23 mouse cellular contexts compared by ENCODE assay signal in the genomic region with DNA sequence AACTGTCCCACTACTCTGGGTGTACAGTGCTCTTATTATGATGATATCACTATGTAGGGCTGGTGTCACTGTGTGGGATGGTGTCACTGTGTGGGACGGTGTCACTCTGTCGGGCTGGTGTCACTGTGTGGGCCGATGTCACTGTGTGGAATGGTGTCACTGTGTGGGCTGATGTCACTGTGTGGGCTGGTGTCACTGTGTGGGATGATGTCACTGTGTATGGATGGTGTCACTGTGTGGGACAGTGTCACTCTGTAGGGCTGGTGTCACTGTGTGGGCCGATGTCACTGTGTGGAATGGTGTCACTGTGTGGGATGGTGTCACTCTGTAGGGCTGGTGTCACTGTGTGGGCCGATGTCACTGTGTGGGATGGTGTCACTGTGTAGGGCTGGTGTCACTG. TPM values are rescaled to one million over a fixed set of nuclear protein-coding genes. Genes with fewer than 3 reads are reported as not detected.
A peak's percentile ranks its signal among the peaks of the same experiment; 100 is the strongest.
DNase-seq lines count a peak whose midpoint lies in the region; ATAC-seq and TF ChIP-seq lines count a peak whose summit lies in the region.
"Had no signal": no experiment of that assay in that cellular context is flagged by ENCODE, and none has a peak within 500 bp of the region (broad histone marks: within the 10 kb centered on the region; RNA-seq: fewer than 3 reads in every experiment).

No protein-coding gene starts in this region.

- no peaks in the 10 kb centered on the region for H3K27me3 ChIP-seq in testis, adult 2 months (ENCODE audit: control insufficient read depth, insufficient read depth, low read length)
- no peaks in the 10 kb centered on the region for H3K27me3 ChIP-seq in cerebellum, adult 2 months (ENCODE audit: control insufficient read depth, insufficient read depth, low read length)
- H3K27me3 ChIP-seq: embryonic facial prominence, embryonic 13.5 days; embryonic facial prominence, embryonic 15.5 days; forebrain, embryonic 12.5 days; Patski had no signal

- H3K4me1 ChIP-seq in testis, adult 2 months (ENCODE audit: control insufficient read depth, insufficient read depth, low read length): no peaks in the 10 kb centered on the region
- no peaks in the 10 kb centered on the region for H3K4me1 ChIP-seq in cerebellum, adult 2 months (ENCODE audit: control insufficient read depth, insufficient read depth, low read length)
- H3K4me1 ChIP-seq: embryonic facial prominence, embryonic 13.5 days; embryonic facial prominence, embryonic 15.5 days; forebrain, embryonic 10.5 days; forebrain, embryonic 12.5 days had no signal

- 93% methylated on average over 5 of the region's 5 CpGs for WGBS in cerebellum, adult 2 months

- no peak overlapping the region for H3K4me3 ChIP-seq in testis, adult 2 months (ENCODE audit: control insufficient read depth, low read depth, low read length)
- H3K4me3 ChIP-seq in cerebellum, adult 2 months (replicated peaks; ENCODE audit: insufficient read depth, low read depth, low read length): no peak overlapping the region
- H3K4me3 ChIP-seq: embryonic facial prominence, embryonic 13.5 days; embryonic facial prominence, embryonic 15.5 days; forebrain, embryonic 10.5 days; forebrain, embryonic 12.5 days had no signal

- H3K27ac ChIP-seq in testis, adult 2 months (ENCODE audit: control insufficient read depth, insufficient read depth, low read depth, low read length): peak overlapping the region; percentile 18; the same call in 1 of the 2 replicates
- H3K27ac ChIP-seq in cerebellum, adult 2 months (ENCODE audit: insufficient read depth, low read length): no peak overlapping the region
- H3K27ac ChIP-seq: embryonic facial prominence, embryonic 13.5 days; embryonic facial prominence, embryonic 15.5 days; forebrain, embryonic 10.5 days; forebrain, embryonic 12.5 days had no signal

- peak; percentile 70 for ATAC-seq in erythroblast, adult 5-6 weeks (replicated peaks; ENCODE audit: low FRiP score, poor library complexity, severe bottlenecking)
- 0 out of 2 replicates have a peak, but pooled peaks have one; percentile 22 for ATAC-seq in megakaryocyte-erythroid progenitor cell, adult 5-6 weeks (replicated peaks; ENCODE audit: low FRiP score, low TSS enrichment, poor library complexity, severe bottlenecking)
- ATAC-seq: activated CD4-positive, CD25-positive, alpha-beta regulatory T cell, adult 4 months; forebrain, embryonic 14.5 days; forebrain, embryonic 16.5 days; Patski had no signal

- no peak for DNase-seq in testis, postnatal 10 days (ENCODE audit: low spot score)
- DNase-seq in left cerebral cortex, postnatal 25 days (ENCODE audit: low spot score in 2 of 2): no peak
- no peak for DNase-seq in cerebellum, adult 2 months
- DNase-seq: adrenal gland, adult 8-10 months; adrenal gland, postnatal 14 days; adrenal gland, postnatal 36 days; cerebellum, adult 11-12 months; cerebellum, adult 8-10 months; cerebellum, adult 9-11 months; cerebellum, postnatal 14 days; cerebellum, postnatal 36 days; embryo, embryonic 11 days had no signal

- no peak for TF ChIP-seq CTCF in testis, adult 2 months (IDR thresholded peaks at IDR 0.05; ENCODE audit: control insufficient read depth, insufficient read depth, insufficient replicate concordance, low read depth, low read length)
- TF ChIP-seq CTCF in cerebellum, adult 2 months (IDR thresholded peaks at IDR 0.05; ENCODE audit: borderline replicate concordance, insufficient read depth, low read depth, low read length): no peak

- no peaks in the 10 kb centered on the region for H3K36me3 ChIP-seq in testis, adult 2 months (ENCODE audit: control insufficient read depth, insufficient read depth, low read length)
- H3K36me3 ChIP-seq: embryonic facial prominence, embryonic 15.5 days; forebrain, embryonic 12.5 days had no signal

- TF ChIP-seq POLR2A in testis, adult 2 months (IDR thresholded peaks at IDR 0.05; ENCODE audit: control insufficient read depth, low read depth, low read length): no peak
- TF ChIP-seq POLR2A in cerebellum, adult 2 months (IDR thresholded peaks at IDR 0.05; ENCODE audit: borderline replicate concordance, insufficient read depth, low read length): no peak

- intact Hi-C loops in left cerebral cortex, postnatal 25 days (cut with DNase I): no loop called here

RNA-seq across cellular contexts. Expression of a gene that starts 10.5 kb away (rescaled TPM):
- 76.5 and 86.7 TPM in 2 replicates for polyA plus RNA-seq in testis, adult 2 months (2012; rRNA removed)
- 59.8 and 66.9 TPM in 2 replicates for total RNA-seq in erythroblast, adult 5-6 weeks (2015; ENCODE audit: low replicate concordance)
- total RNA-seq in erythroblast, adult 5-6 weeks (2017; ENCODE audit: low replicate concordance): 68.3 and 88.4 TPM in 2 replicates
- 150 and 174 TPM in 2 replicates for total RNA-seq in megakaryocyte-erythroid progenitor cell, adult 5-6 weeks (2014; fragmentation: Nextera tagmentation)
- total RNA-seq in megakaryocyte-erythroid progenitor cell, adult 5-6 weeks (2017): 236 and 255 TPM in 2 replicates
- 100 to 1,000 TPM; 437 to 460 TPM for total RNA-seq in left cerebral cortex, postnatal 25 days (2021)
- 323 and 355 TPM in 2 replicates for polyA plus RNA-seq in cerebellum, adult 2 months (2012; rRNA removed)

RNA-seq across cellular contexts. Expression of a gene that starts 37.6 kb away (rescaled TPM):
- polyA plus RNA-seq in testis, adult 2 months (2012; rRNA removed): 22.6 and 22.9 TPM in 2 replicates
- 2.3 TPM in 2 replicates for total RNA-seq in erythroblast, adult 5-6 weeks (2015; ENCODE audit: low replicate concordance)
- 8.3 and 10.0 TPM in 2 replicates for total RNA-seq in erythroblast, adult 5-6 weeks (2017; ENCODE audit: low replicate concordance)
- 10.4 and 15.1 TPM in 2 replicates for total RNA-seq in megakaryocyte-erythroid progenitor cell, adult 5-6 weeks (2014; fragmentation: Nextera tagmentation)
- total RNA-seq in megakaryocyte-erythroid progenitor cell, adult 5-6 weeks (2017): 23.2 and 24.4 TPM in 2 replicates
- 10 to 100 TPM; 16.0 to 21.3 TPM for total RNA-seq in left cerebral cortex, postnatal 25 days (2021)
- polyA plus RNA-seq in cerebellum, adult 2 months (2012; rRNA removed): 27.0 and 27.7 TPM in 2 replicates

RNA-seq across cellular contexts. Expression of a gene that starts 44.4 kb away (rescaled TPM):
- polyA plus RNA-seq in testis, adult 2 months (2012; rRNA removed): 181 and 185 TPM in 2 replicates
- total RNA-seq in erythroblast, adult 5-6 weeks (2015; ENCODE audit: low replicate concordance): 5.2 and 12.3 TPM in 2 replicates
- total RNA-seq in erythroblast, adult 5-6 weeks (2017; ENCODE audit: low replicate concordance): 3.1 and 3.7 TPM in 2 replicates
- 17.0 and 17.2 TPM in 2 replicates for total RNA-seq in megakaryocyte-erythroid progenitor cell, adult 5-6 weeks (2014; fragmentation: Nextera tagmentation)
- total RNA-seq in megakaryocyte-erythroid progenitor cell, adult 5-6 weeks (2017): 7.8 and 8.3 TPM in 2 replicates
- total RNA-seq in left cerebral cortex, postnatal 25 days (2021): 10 to 100 TPM; 26.4 to 28.5 TPM
- polyA plus RNA-seq in cerebellum, adult 2 months (2012; rRNA removed): 29.2 and 30.1 TPM in 2 replicates
